Mouse (Mus musculus) spleen, adult 2 months (tissue): ENCODE measurements at regions not wholly inside any gene's neighbourhood (a gene's known extent, or its start where the extent isn't known, plus 50 kb on each side); places are given as distances from the start of the nearest gene placed in this dataset.

ENCODE experiments used
- DNase-seq, 2 experiments: peaks; one replicate each; pipeline versions ENCODE4 v3.0.0 to v3.0.0-alpha.2; 2012 to 2021; ENCODE audit warnings: low spot score in 2 of 2, low read depth in 1 of 2
- H3K27ac ChIP-seq: fragments of 200-500 bp; 2 replicates; pipeline ENCODE4 v1.5.1; 2012; ENCODE audit warnings: low read length, inconsistent platforms; ENCODE audit not compliant: insufficient read depth
- H3K27me3 ChIP-seq: fragments of 200-500 bp; 2 replicates; pipeline ENCODE4 v1.6.1; 2012; ENCODE audit warnings: mild to moderate bottlenecking, moderate library complexity, low read length, inconsistent platforms; ENCODE audit not compliant: control insufficient read depth, insufficient read depth
- H3K36me3 ChIP-seq: fragments of 200-500 bp; 2 replicates; pipeline ENCODE4 v1.6.1; 2012; ENCODE audit warnings: mild to moderate bottlenecking, low read length, inconsistent platforms; ENCODE audit not compliant: control insufficient read depth, insufficient read depth
- H3K4me1 ChIP-seq: fragments of 200-500 bp; 2 replicates; pipeline ENCODE4 v1.6.1; 2011; ENCODE audit warnings: inconsistent platforms; ENCODE audit not compliant: control insufficient read depth, insufficient read depth, insufficient read length
- H3K4me3 ChIP-seq: fragments of 200-500 bp; 2 replicates; pipeline ENCODE4 v1.5.1; 2011; ENCODE audit warnings: mild to moderate bottlenecking, inconsistent platforms; ENCODE audit not compliant: insufficient read depth, insufficient read length; ENCODE audit errors: extremely low read depth
- CTCF ChIP-seq: fragments of 200-500 bp; IDR thresholded peaks from 2 replicates; pipeline ENCODE4 v1.5.1; 2011; ENCODE audit warnings: mild to moderate bottlenecking, inconsistent platforms; ENCODE audit not compliant: insufficient read depth, insufficient read length, insufficient replicate concordance; ENCODE audit errors: extremely low read depth
- POLR2A ChIP-seq: fragments of 200-500 bp; IDR thresholded peaks from 2 replicates; pipeline ENCODE4 v1.6.1; 2011; ENCODE audit warnings: low read depth, low read length, inconsistent platforms
- WGBS: fragments of 180-500 bp; shearing (Covaris S2); methylation state at CpG from one replicate; pipeline ENCODE4 v1.1.7; 2018; 5-methylcytosine and 5-hydroxymethylcytosine counted together

DNA sequence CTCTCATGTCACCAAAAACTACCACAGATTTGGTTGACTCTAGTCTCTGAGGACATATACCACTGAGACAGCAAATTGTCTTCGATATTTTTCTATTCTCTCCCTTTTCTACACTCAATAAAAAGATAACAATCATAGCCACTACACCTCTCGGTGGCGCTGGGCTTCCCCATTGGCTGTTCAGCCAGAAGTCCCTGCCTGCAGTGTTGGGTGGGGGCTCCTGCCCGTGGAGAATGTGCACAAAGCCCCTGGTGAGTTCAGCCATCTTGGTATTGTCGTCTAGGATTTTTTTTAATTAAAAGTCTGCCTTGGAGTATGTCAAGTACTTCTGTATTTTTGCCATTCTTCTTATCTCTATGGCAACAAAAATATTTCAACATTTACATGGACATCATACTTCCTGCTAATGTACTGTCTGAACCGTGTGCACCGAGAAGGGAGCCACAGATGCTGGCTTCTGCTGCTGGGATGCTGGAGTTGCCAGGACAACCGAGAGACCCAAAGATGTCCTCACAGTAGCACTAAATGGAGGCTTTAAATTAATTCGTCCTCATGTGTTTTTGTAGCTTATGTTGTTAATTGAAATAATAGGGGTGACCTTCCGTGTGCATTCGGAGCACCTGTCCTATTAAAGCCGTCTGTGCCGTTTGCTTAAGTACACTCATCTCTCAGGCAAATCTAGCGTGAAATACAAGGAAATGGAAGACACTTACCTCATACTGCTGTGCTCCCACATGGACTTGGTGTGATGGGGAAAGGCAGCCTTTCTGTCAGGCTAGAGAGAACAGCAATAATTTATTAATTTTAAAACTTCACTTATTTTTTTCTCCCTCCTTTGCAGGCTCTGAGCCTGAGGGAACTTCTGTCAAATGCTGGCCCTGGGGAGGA is 199.7 kb upstream of the A230072I06Rik start:
- no peaks in the 10 kb centered on the region for H3K4me1 ChIP-seq
- TF ChIP-seq CTCF (no peak), POLR2A (no peak)
- no peaks in the 10 kb centered on the region for H3K36me3 ChIP-seq
- H3K4me3 ChIP-seq: no peak overlapping the region
- DNase-seq: no peak
- H3K27me3 ChIP-seq: no peaks in the 10 kb centered on the region
- H3K27ac ChIP-seq: no peak overlapping the region
- 73% methylated on average over 14 of the region's 14 CpGs for WGBS

DNA sequence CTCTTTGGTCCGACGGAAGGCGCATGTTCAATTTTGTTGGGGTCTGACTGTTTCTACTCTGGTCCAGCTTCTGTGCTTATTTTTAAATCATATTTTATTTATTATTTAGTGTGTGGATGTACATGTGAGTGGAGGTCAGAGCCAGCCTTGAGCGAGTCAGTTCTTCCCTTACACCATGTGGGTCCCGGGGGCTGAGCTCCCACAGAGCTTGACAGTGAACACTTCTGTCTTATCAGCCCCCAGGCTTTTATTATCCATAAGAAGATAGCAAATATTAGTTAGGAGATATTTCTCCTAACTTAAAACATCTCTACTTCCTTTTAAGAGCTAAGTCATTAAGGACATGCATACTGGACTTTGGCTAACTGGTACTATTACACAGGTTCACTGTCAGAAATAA is 197.1 kb upstream of the A230072I06Rik start:
- Histone ChIP-seq H3K4me3 (no peak overlapping the region), H3K27ac (no peak overlapping the region), H3K27me3 (no peaks in the 10 kb centered on the region), H3K36me3 (no peaks in the 10 kb centered on the region), H3K4me1 (no peaks in the 10 kb centered on the region)
- TF ChIP-seq POLR2A (no peak), CTCF (no peak)
- no peak for DNase-seq
- WGBS: 96% methylated on average over 5 of the region's 5 CpGs

GRCm38 (mm10) chr8:12087192-12087800 is 191.3 kb upstream of the A230072I06Rik start:
- H3K36me3 ChIP-seq: no peaks in the 10 kb centered on the region
- H3K4me3 ChIP-seq: no peak overlapping the region
- no peaks in the 10 kb centered on the region for H3K27me3 ChIP-seq
- no peaks in the 10 kb centered on the region for H3K4me1 ChIP-seq
- no peak overlapping the region for H3K27ac ChIP-seq
- DNase-seq: no peak
- TF ChIP-seq CTCF: no peak
- no peak for TF ChIP-seq POLR2A
- 90% methylated on average over 10 of the region's 10 CpGs for WGBS

GRCm38 (mm10) chr8:12100145-12100544 is 178.5 kb upstream of the A230072I06Rik start:
- no peak for DNase-seq
- Histone ChIP-seq H3K27ac (no peak overlapping the region), H3K27me3 (no peaks in the 10 kb centered on the region), H3K36me3 (no peaks in the 10 kb centered on the region), H3K4me1 (no peaks in the 10 kb centered on the region), H3K4me3 (no peak overlapping the region)
- TF ChIP-seq CTCF: no peak
- TF ChIP-seq POLR2A: no peak
- WGBS: 88% methylated on average over 8 of the region's 8 CpGs

GRCm38 (mm10) chr8:12103296-12103695 is 175.3 kb upstream of the A230072I06Rik start:
- Histone ChIP-seq H3K36me3 (no peaks in the 10 kb centered on the region), H3K27ac (no peak overlapping the region), H3K27me3 (no peaks in the 10 kb centered on the region), H3K4me1 (no peaks in the 10 kb centered on the region), H3K4me3 (no peak overlapping the region)
- no peak for TF ChIP-seq POLR2A
- no peak for TF ChIP-seq CTCF
- WGBS: 91% methylated on average over 4 of the region's 4 CpGs
- no peak for DNase-seq

- 63% methylated on average over 15 of the region's 15 CpGs for WGBS
- H3K4me1 ChIP-seq: no peaks in the 10 kb centered on the region
- no peaks in the 10 kb centered on the region for H3K27me3 ChIP-seq
- H3K27ac ChIP-seq: no peak overlapping the region
- H3K36me3 ChIP-seq: no peaks in the 10 kb centered on the region
- DNase-seq: no peak
- TF ChIP-seq CTCF (no peak), POLR2A (no peak)
- H3K4me3 ChIP-seq: no peak overlapping the region
These were observed 173.3 kb upstream of the A230072I06Rik start for GRCm38 (mm10) chr8:12105106-12105901.
